Mouse (Mus musculus) ES-E14 (cell line): ENCODE results near the gene Sept9.

Experiments
- CHD2 ChIP-seq: IDR thresholded peaks from 2 replicates; pipeline ENCODE4 v1.6.1; 2014; ENCODE audit warnings: mild to moderate bottlenecking, low read depth, low read length, inconsistent platforms
- MAFK ChIP-seq: IDR thresholded peaks from 2 replicates; pipeline ENCODE4 v1.6.1; 2014; ENCODE audit warnings: mild to moderate bottlenecking, low read depth, low read length, inconsistent platforms; ENCODE audit not compliant: insufficient read depth
- ZC3H11A ChIP-seq: IDR thresholded peaks from 2 replicates; pipeline ENCODE4 v1.6.1; 2012; ENCODE audit warnings: low read depth, mild to moderate bottlenecking, inconsistent platforms, low read length, borderline replicate concordance

GRCm38 (mm10) chr11:117256088-117256487, 56.6 kb downstream of the Sept9 start:
- TF ChIP-seq MAFK (no peak), ZC3H11A (no peak), CHD2 (no peak)
